In genomic region chr17:26647283-26647682, GRCm38 (mm10) we compare ENCODE assay signal across 14 mouse cellular contexts. TPM values are rescaled to one million over a fixed set of nuclear protein-coding genes. Genes with fewer than 3 reads are reported as not detected.
DNase-seq lines count a peak whose midpoint lies in the region; ATAC-seq and TF ChIP-seq lines count a peak whose summit lies in the region.
"Had no signal": no experiment of that assay in that cellular context is flagged by ENCODE, and none has a peak within 500 bp of the region (broad histone marks: within the 10 kb centered on the region; RNA-seq: fewer than 3 reads in every experiment).

No protein-coding gene starts in this region.

- no peak overlapping the region for H3K4me2 ChIP-seq in embryonic facial prominence, embryonic 11.5 days (ENCODE audit: low read depth, low read length)
- no peak overlapping the region for H3K4me2 ChIP-seq in hindbrain, embryonic 12.5 days (replicated peaks)
- H3K4me2 ChIP-seq: hindbrain, embryonic 14.5 days had no signal

- 0 out of 2 replicates have a peak overlapping the region, but pooled peaks have one; percentile 0 for H3K4me3 ChIP-seq in heart, embryonic 10.5 days
- H3K4me3 ChIP-seq in layer of hippocampus, adult 2 months: no peak overlapping the region
- no peak overlapping the region for H3K4me3 ChIP-seq in embryonic facial prominence, embryonic 11.5 days (ENCODE audit: low read depth, low read length)
- H3K4me3 ChIP-seq in hindbrain, embryonic 12.5 days: no peak overlapping the region

- DNase-seq in heart, embryonic 10.5 days (ENCODE audit: low spot score): no peak
- DNase-seq in heart, adult 9 months (ENCODE audit: low spot score in 2 of 2): no peak
- DNase-seq in layer of hippocampus, adult 2 months (ENCODE audit: low spot score in 2 of 2): peak in 1 of 2 experiments; percentile 38
- no peak for DNase-seq in layer of hippocampus, postnatal 14 days (ENCODE audit: low spot score in 2 of 2)
- peak; percentile 17 for DNase-seq in embryonic facial prominence, embryonic 11.5 days (ENCODE audit: low spot score)
- DNase-seq in lung, postnatal 36 days: peak; percentile 51
- DNase-seq in urinary bladder, adult 18-20 months (ENCODE audit: low spot score in 2 of 2): no peak
- DNase-seq: adrenal gland, postnatal 25 days; cerebellum, adult 9-11 months had no signal

- H3K36me3 ChIP-seq in heart, embryonic 10.5 days: peaks cover 71% of the 10 kb centered on the region
- peaks cover 3% of the 10 kb centered on the region for H3K36me3 ChIP-seq in embryonic facial prominence, embryonic 11.5 days (replicated peaks; ENCODE audit: control insufficient read depth, insufficient read depth, low read depth, low read length)
- H3K36me3 ChIP-seq in hindbrain, embryonic 12.5 days: peaks cover 67% of the 10 kb centered on the region

- no peaks in the 10 kb centered on the region for H3K27me3 ChIP-seq in heart, embryonic 10.5 days (ENCODE audit: insufficient read depth, poor library complexity, severe bottlenecking)
- H3K27me3 ChIP-seq in embryonic facial prominence, embryonic 11.5 days (ENCODE audit: control insufficient read depth, insufficient read depth, low read length): no peaks in the 10 kb centered on the region
- H3K27me3 ChIP-seq in hindbrain, embryonic 12.5 days: no peaks in the 10 kb centered on the region
- H3K27me3 ChIP-seq: Patski had no signal

- peak overlapping the region; percentile 66 for H3K27ac ChIP-seq in heart, embryonic 10.5 days
- peak overlapping the region; percentile 68 for H3K27ac ChIP-seq in layer of hippocampus, adult 2 months
- H3K27ac ChIP-seq in embryonic facial prominence, embryonic 11.5 days (replicated peaks; ENCODE audit: low read depth, low read length): no peak overlapping the region
- H3K27ac ChIP-seq in hindbrain, embryonic 12.5 days: no peak overlapping the region
- H3K27ac ChIP-seq: hindbrain, embryonic 14.5 days; macrophage had no signal

- no peak for TF ChIP-seq CTCF in layer of hippocampus, adult 2 months (conservative IDR thresholded peaks at IDR 0.05)

- H3K9me3 ChIP-seq in heart, embryonic 10.5 days: no peaks in the 10 kb centered on the region
- H3K9me3 ChIP-seq in embryonic facial prominence, embryonic 11.5 days (replicated peaks; ENCODE audit: control insufficient read depth, low read length): no peaks in the 10 kb centered on the region
- H3K9me3 ChIP-seq in hindbrain, embryonic 12.5 days (replicated peaks): no peaks in the 10 kb centered on the region

- H3K9ac ChIP-seq in embryonic facial prominence, embryonic 11.5 days (replicated peaks; ENCODE audit: low read length): no peak overlapping the region; the same call in 1 of the 2 replicates
- no peak overlapping the region for H3K9ac ChIP-seq in hindbrain, embryonic 12.5 days
- H3K9ac ChIP-seq: hindbrain, embryonic 14.5 days had no signal

- peaks cover 47% of the 10 kb centered on the region for H3K4me1 ChIP-seq in heart, embryonic 10.5 days
- no peaks in the 10 kb centered on the region for H3K4me1 ChIP-seq in embryonic facial prominence, embryonic 11.5 days (ENCODE audit: control insufficient read depth, insufficient read depth, low read length)
- peaks cover 17% of the 10 kb centered on the region for H3K4me1 ChIP-seq in hindbrain, embryonic 12.5 days

- WGBS in heart, embryonic 10.5 days: 35% methylated on average over 13 of the region's 13 CpGs
- 66% methylated on average over 13 of the region's 13 CpGs for WGBS in embryonic facial prominence, embryonic 11.5 days
- 78% methylated on average over 13 of the region's 13 CpGs for WGBS in hindbrain, embryonic 12.5 days

- ATAC-seq in embryonic facial prominence, embryonic 11.5 days (replicated peaks; ENCODE audit: insufficient number of reproducible peaks, low FRiP score, low TSS enrichment, low read depth): no peak
- ATAC-seq in hindbrain, embryonic 12.5 days (ENCODE audit: low FRiP score): no peak
- ATAC-seq: forebrain, embryonic 14.5 days; Patski had no signal

RNA-seq across cellular contexts. Expression of gene Atp6v0e, which starts 15.7 kb away (rescaled TPM):
- polyA plus RNA-seq in heart, embryonic 10.5 days (2016; fragmentation: Nextera tagmentation; extraction: Ambion mirVana): 189 and 213 TPM in 2 replicates
- total RNA-seq in layer of hippocampus, adult 2 months (2021): 10 to 100 TPM; 47.0 to 56.7 TPM
- total RNA-seq in layer of hippocampus, postnatal 14 days (2021): 10 to 100 TPM; 53.8 to 59.3 TPM
- 122 and 128 TPM in 2 replicates for polyA plus RNA-seq in embryonic facial prominence, embryonic 11.5 days (2014; fragmentation: Nextera tagmentation; extraction: Ambion mirVana)
- 108 and 111 TPM in 2 replicates for polyA plus RNA-seq in hindbrain, embryonic 12.5 days (2016; fragmentation: Nextera tagmentation; extraction: Ambion mirVana)

Comparison
In these comparisons a context has a peak if more than half of its experiments do, and no peak if none do; other contexts are left out.
1. DNase-seq: peak in embryonic facial prominence, embryonic 11.5 days (single experiment) and lung, postnatal 36 days (single experiment); none in heart, embryonic 10.5 days (single experiment), heart, adult 9 months (0 of 2), layer of hippocampus, postnatal 14 days (0 of 2) and urinary bladder, adult 18-20 months (0 of 2).
2. H3K27ac ChIP-seq: peak in heart, embryonic 10.5 days (single experiment) and layer of hippocampus, adult 2 months (single experiment); none in embryonic facial prominence, embryonic 11.5 days (single experiment) and hindbrain, embryonic 12.5 days (single experiment).